Mouse (Mus musculus): Measurements from ENCODE around the gene Prepl. TPM values are rescaled to one million over a fixed set of nuclear protein-coding genes. Genes with fewer than 3 reads are reported as not detected.

The Prepl gene
- polyA plus RNA-seq (2014; fragmentation: Illumina TruSeq; extraction: RNeasy Lipid Tissue Mini Kit (QIAGEN cat#74804); ENCODE audit: low read depth, low replicate concordance): 63.0 TPM

GRCm38 (mm10) chr17:85090120-85091099 is at the start of gene Prepl, which contains the start of gene Camkmt:
Gene Prepl (minus strand): TSS chr17:85090241.
Gene Camkmt (plus strand): TSS chr17:85090552.

DNA sequence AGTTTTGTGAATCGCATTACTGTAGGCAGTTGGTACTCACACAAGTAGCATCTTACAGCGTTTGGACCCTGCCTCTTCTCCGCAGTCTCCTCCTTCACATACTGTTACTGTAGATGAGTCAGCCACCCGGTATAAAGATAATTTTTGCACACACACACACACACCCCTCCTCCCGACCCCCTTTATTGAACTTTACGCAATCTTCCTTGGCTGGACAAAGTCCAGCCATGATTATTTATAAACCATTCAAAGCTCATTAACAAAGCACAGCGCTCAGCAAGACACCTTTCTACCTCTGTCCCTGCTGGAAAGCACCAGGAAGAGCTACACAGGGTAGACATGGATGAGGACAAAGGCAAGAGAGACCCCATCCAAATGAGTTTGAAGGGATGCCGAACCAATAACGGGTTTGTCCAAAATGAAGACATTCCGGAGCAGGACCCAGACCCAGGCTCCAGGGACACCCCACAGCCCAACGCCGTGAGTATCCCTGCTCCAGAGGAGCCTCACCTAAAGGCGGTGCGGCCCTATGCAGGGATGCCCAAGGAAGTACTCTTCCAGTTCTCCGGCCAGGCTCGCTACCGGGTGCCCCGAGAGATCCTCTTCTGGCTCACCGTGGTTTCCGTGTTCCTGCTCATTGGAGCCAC is 61.8 kb downstream of the Prepl start, which contains the start of gene Slc3a1:
Gene Slc3a1, plus strand, starts transcription at position 284 of the 647 bp plus-strand sequence.

Other genes with a start within 250 kb of the Prepl start
- gene Ppm1b, start 133.5 kb downstream of the Prepl start, polyA plus RNA-seq (2014; fragmentation: Illumina TruSeq; extraction: RNeasy Lipid Tissue Mini Kit (QIAGEN cat#74804); ENCODE audit: low read depth, low replicate concordance): 172 TPM
- not detected for gene Slc3a1, start 61.9 kb downstream of the Prepl start, polyA plus RNA-seq (2014; fragmentation: Illumina TruSeq; extraction: RNeasy Lipid Tissue Mini Kit (QIAGEN cat#74804); ENCODE audit: low read depth, low replicate concordance)
- gene Camkmt, start 311 bp upstream of the Prepl start, polyA plus RNA-seq (2014; fragmentation: Illumina TruSeq; extraction: RNeasy Lipid Tissue Mini Kit (QIAGEN cat#74804); ENCODE audit: low read depth, low replicate concordance): 10.6 TPM

Measured in adrenal gland, adult 10 weeks (tissue).